9 mouse cellular contexts compared by ENCODE assay signal in the genomic region with DNA sequence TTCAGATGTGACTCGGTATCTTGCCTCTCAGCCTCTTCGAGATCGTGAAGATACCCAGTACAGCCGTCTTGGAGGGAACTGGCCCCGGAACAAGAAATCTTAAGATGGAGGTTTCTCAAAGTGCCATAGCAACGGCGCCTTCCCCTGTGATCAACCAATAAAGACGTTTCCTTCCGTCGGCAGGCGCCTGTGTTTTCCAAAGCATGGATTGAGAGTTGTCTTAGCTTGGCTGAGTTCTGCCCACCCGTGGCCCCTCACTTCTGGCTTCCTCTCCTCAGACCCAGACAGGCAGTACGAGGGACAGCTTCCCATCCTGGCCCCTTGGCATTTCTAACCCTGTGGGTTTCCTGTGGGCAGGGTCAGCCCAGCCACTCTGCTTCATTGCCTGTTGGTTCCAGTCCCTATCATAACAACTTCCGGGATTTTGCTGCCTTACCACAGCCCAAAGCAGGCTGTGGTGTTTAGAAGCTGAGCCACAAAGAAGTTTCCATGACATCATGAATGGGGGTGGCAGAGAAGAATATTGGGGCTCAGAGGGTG. TPM values are rescaled to one million over a fixed set of nuclear protein-coding genes. Genes with fewer than 3 reads are reported as not detected.
DNase-seq lines count a peak whose midpoint lies in the region; ATAC-seq and TF ChIP-seq lines count a peak whose summit lies in the region.
"Had no signal": no experiment of that assay in that cellular context is flagged by ENCODE, and none has a peak within 500 bp of the region (broad histone marks: within the 10 kb centered on the region; RNA-seq: fewer than 3 reads in every experiment).

No protein-coding gene starts in this region.

- no peaks in the 10 kb centered on the region for H3K79me2 ChIP-seq in CH12.LX (replicated peaks; ENCODE audit: control insufficient read depth, extremely low read depth, insufficient read depth, poor library complexity, severe bottlenecking)

- peak; percentile 51 for ATAC-seq in heart, postnatal 0 days (ENCODE audit: insufficient read depth, low read depth)

- dilution Hi-C loops in CH12.LX (cut with MboI; ENCODE audit: extremely low pct_ligation_motif_present, extremely low pct_unique_long_range_greater_than_20kb, low sequenced_read_pairs) = no loop called here

- H3K4me2 ChIP-seq in CH12.LX (ENCODE audit: insufficient read depth, low read depth, poor library complexity, severe bottlenecking) = peak overlapping the region; percentile 54
- H3K4me2 ChIP-seq in heart, postnatal 0 days (ENCODE audit: low read depth, low read length) = peak overlapping the region; percentile 30; the same call in 1 of the 2 replicates

- 53% methylated on average over 14 of the region's 14 CpGs for WGBS in heart, postnatal 0 days

- peak overlapping the region; percentile 87 for H3K9ac ChIP-seq in CH12.LX (ENCODE audit: insufficient read depth, low read depth)
- no peak overlapping the region for H3K9ac ChIP-seq in heart, postnatal 0 days (replicated peaks; ENCODE audit: low read depth, low read length)

- intact Hi-C loops in left cerebral cortex, postnatal 4 days (cut with DNase I) = no loop called here

- H3K9me3 ChIP-seq in CH12.LX (replicated peaks; ENCODE audit: low read length) = no peaks in the 10 kb centered on the region
- H3K9me3 ChIP-seq in heart, postnatal 0 days (replicated peaks; ENCODE audit: control insufficient read depth, low read length) = no peaks in the 10 kb centered on the region

- TF ChIP-seq POLR2A in CH12.LX (IDR thresholded peaks at IDR 0.05; ENCODE audit: low read depth, low read length) = peak; percentile 75

- in situ Hi-C loops in CH12.LX (cut with MboI; ENCODE audit: low pct_ligation_motif_present, low pct_unique_long_range_greater_than_20kb, low sequenced_read_pairs) = no loop called here

- no peak for TF ChIP-seq EP300 in CH12.LX (IDR thresholded peaks at IDR 0.05; ENCODE audit: low read length)
- no peak for TF ChIP-seq EP300 in heart, postnatal 0 days (IDR thresholded peaks at IDR 0.05; ENCODE audit: low read depth)

- H3K4me3 ChIP-seq in CH12.LX (replicated peaks in 1 of 3; ENCODE audit: low read depth in 2 of 3, low read length in 2 of 3, poor library complexity in 1 of 3) = peak overlapping the region; percentile 42 to 58 (median 54)
- H3K4me3 ChIP-seq in heart, postnatal 0 days (ENCODE audit: low read depth, low read length) = peak overlapping the region; percentile 5; the same call in 1 of the 2 replicates

- DNase-seq in 3134 (ENCODE audit: extremely low read depth, insufficient read length, low spot score) (peak; percentile 32), CH12.LX (ENCODE audit: extremely low read depth) (peak; percentile 94)
- DNase-seq in heart, postnatal 0 days (ENCODE audit: low spot score) = peak; percentile 30
- peak; percentile 65 to 69 for DNase-seq in lung, postnatal 4 days
- peak; percentile 75 for DNase-seq in thymus, postnatal 4 days
- DNase-seq in left cerebral cortex, postnatal 4 days = no peak
- DNase-seq in frontal cortex, postnatal 10 days (ENCODE audit: low spot score in 2 of 2) = no peak
- no peak for DNase-seq in ovary, postnatal 10 days (ENCODE audit: low spot score)

- H3K27ac ChIP-seq in CH12.LX (ENCODE audit: insufficient read depth, low read depth) = peak overlapping the region; percentile 86
- H3K27ac ChIP-seq in heart, postnatal 0 days (ENCODE audit: low read depth) = peak overlapping the region; percentile 43; the same call in 1 of the 2 replicates

- H3K4me1 ChIP-seq in CH12.LX (ENCODE audit: control insufficient read depth in 1 of 2, insufficient read depth in 2 of 2) = peaks cover 14 to 23% of the 10 kb centered on the region in 2 experiments
- no peaks in the 10 kb centered on the region for H3K4me1 ChIP-seq in heart, postnatal 0 days (ENCODE audit: control insufficient read depth, insufficient read depth)

- TF ChIP-seq CTCF in CH12.LX (conservative IDR thresholded peaks at IDR 0.05 in 1 of 2, IDR thresholded peaks at IDR 0.05 in 1 of 2; ENCODE audit: low read depth in 2 of 2, low read length in 2 of 2) = no peak
- TF ChIP-seq CTCF in heart, postnatal 0 days (IDR thresholded peaks at IDR 0.05; ENCODE audit: low read depth) = no peak

- no peaks in the 10 kb centered on the region for H3K27me3 ChIP-seq in CH12.LX (replicated peaks)
- H3K27me3 ChIP-seq in heart, postnatal 0 days (ENCODE audit: control insufficient read depth, insufficient read depth, low read length) = no peaks in the 10 kb centered on the region

- TF ChIP-seq RAD21 in CH12.LX (IDR thresholded peaks at IDR 0.05; ENCODE audit: low read depth, low read length) = no peak

- H3K36me3 ChIP-seq in CH12.LX (replicated peaks in 1 of 2; ENCODE audit: control insufficient read depth in 1 of 2, insufficient read depth in 1 of 2, low read length in 1 of 2) = no peaks in the 10 kb centered on the region
- H3K36me3 ChIP-seq in heart, postnatal 0 days (replicated peaks; ENCODE audit: control insufficient read depth, insufficient read depth, low read length) = no peaks in the 10 kb centered on the region

TF ChIP-seq in CH12.LX, 34 proteins besides CTCF, POLR2A, EP300 and RAD21:
- TF ChIP-seq CHD1 (IDR thresholded peaks at IDR 0.05; ENCODE audit: low read depth, low read length) = no peak
- TF ChIP-seq RCOR1 (conservative IDR thresholded peaks at IDR 0.05; ENCODE audit: low read depth, low read length) = no peak
- no peak for TF ChIP-seq NELFE (IDR thresholded peaks at IDR 0.05; ENCODE audit: low read depth, low read length)
- TF ChIP-seq ELF1 (IDR thresholded peaks at IDR 0.05; ENCODE audit: low read depth, low read length) = peak; percentile 90
- peak; percentile 58; the same call in 1 of the 2 replicates for TF ChIP-seq TCF12 (IDR thresholded peaks at IDR 0.05; ENCODE audit: low read depth, low read length)
- TF ChIP-seq ETS1 (conservative IDR thresholded peaks at IDR 0.05; ENCODE audit: low read depth, low read length) = peak; percentile 74
- TF ChIP-seq MAX (IDR thresholded peaks at IDR 0.05; ENCODE audit: low read length) = peak; percentile 85
- peak; percentile 50 for TF ChIP-seq MEF2A (IDR thresholded peaks at IDR 0.05; ENCODE audit: borderline replicate concordance, low read depth, low read length)
- no peak for TF ChIP-seq MAZ (IDR thresholded peaks at IDR 0.05; ENCODE audit: low read depth, low read length)
- TF ChIP-seq TBP (conservative IDR thresholded peaks at IDR 0.05; ENCODE audit: low read depth, low read length) = peak; percentile 74; the same call in 1 of the 2 replicates
- TF ChIP-seq SMC3 (IDR thresholded peaks at IDR 0.05; ENCODE audit: low read depth, low read length) = no peak
- no peak for TF ChIP-seq ZKSCAN1 (IDR thresholded peaks at IDR 0.05; ENCODE audit: borderline replicate concordance, low read depth, low read length)
- TF ChIP-seq MAFK (IDR thresholded peaks at IDR 0.05; ENCODE audit: insufficient replicate concordance, low read length) = 0 out of 2 replicates have a peak, but pooled peaks have one; percentile 3
- no peak for TF ChIP-seq PAX5 (IDR thresholded peaks at IDR 0.05; ENCODE audit: low read length)
- no peak for TF ChIP-seq KAT2A (IDR thresholded peaks at IDR 0.05; ENCODE audit: insufficient replicate concordance, low read length)
- no peak for TF ChIP-seq POLR2AphosphoS2 (IDR thresholded peaks at IDR 0.05; ENCODE audit: low read depth, low read length)
- TF ChIP-seq JUN (IDR thresholded peaks at IDR 0.05; ENCODE audit: insufficient read depth, low read depth, low read length) = peak; percentile 50
- peak; percentile 65 for TF ChIP-seq HCFC1 (IDR thresholded peaks at IDR 0.05; ENCODE audit: low read depth, low read length)
- no peak for TF ChIP-seq USF1 (IDR thresholded peaks at IDR 0.05; ENCODE audit: low read depth, low read length)
- TF ChIP-seq MXI1 (IDR thresholded peaks at IDR 0.05; ENCODE audit: low read depth, low read length) = peak; percentile 53; the same call in 1 of the 2 replicates

RNA-seq across cellular contexts. Expression of a gene that starts 4.7 kb away (rescaled TPM):
- total RNA-seq in CH12.LX (2012; rRNA removed) (5.2 and 5.5 TPM in 2 replicates), CH12.LX (2014; rRNA removed) (0.27 TPM in 1 of 2 replicates, not detected in the other)
- 2.6 and 2.7 TPM in 2 replicates for polyA plus RNA-seq in CH12.LX (2012; ENCODE audit: insufficient read length, low read depth)
- total RNA-seq in heart, postnatal 0 days (2014; rRNA removed; ENCODE audit: low replicate concordance) = 1.9 TPM in 1 of 2 replicates, not detected in the other
- not detected in 2 replicates for polyA plus RNA-seq in heart, postnatal 0 days (2015; fragmentation: Nextera tagmentation; extraction: Ambion mirVana)
- total RNA-seq in left cerebral cortex, postnatal 4 days (2021) = not detected
- polyA plus RNA-seq: cortical plate, adult 2 months had no signal

RNA-seq across cellular contexts. Expression of a gene that starts 6.1 kb away (rescaled TPM):
- total RNA-seq in CH12.LX (2012; rRNA removed) (11.2 and 12.7 TPM in 2 replicates), CH12.LX (2014; rRNA removed) (1.3 and 1.7 TPM in 2 replicates)
- polyA plus RNA-seq in CH12.LX (2012; ENCODE audit: insufficient read length, low read depth) = 2.2 and 2.9 TPM in 2 replicates
- 1.2 TPM in 1 of 2 replicates, not detected in the other for total RNA-seq in heart, postnatal 0 days (2014; rRNA removed; ENCODE audit: low replicate concordance)
- 0.11 TPM in 1 of 2 replicates, not detected in the other for polyA plus RNA-seq in heart, postnatal 0 days (2015; fragmentation: Nextera tagmentation; extraction: Ambion mirVana)
- not detected for total RNA-seq in left cerebral cortex, postnatal 4 days (2021)
- polyA plus RNA-seq: cortical plate, adult 2 months had no signal

RNA-seq across cellular contexts. Expression of a gene that starts 20.9 kb away (rescaled TPM):
- total RNA-seq in CH12.LX (2012; rRNA removed) = 18.2 and 20.7 TPM in 2 replicates
- total RNA-seq in CH12.LX (2014; rRNA removed) = 13.3 and 14.6 TPM in 2 replicates
- polyA plus RNA-seq in CH12.LX (2012; ENCODE audit: insufficient read length, low read depth) = 25.4 and 28.3 TPM in 2 replicates
- 10.7 and 16.8 TPM in 2 replicates for total RNA-seq in heart, postnatal 0 days (2014; rRNA removed; ENCODE audit: low replicate concordance)
- polyA plus RNA-seq in heart, postnatal 0 days (2015; fragmentation: Nextera tagmentation; extraction: Ambion mirVana) = 9.8 and 9.9 TPM in 2 replicates
- total RNA-seq in left cerebral cortex, postnatal 4 days (2021) = 100 to 1,000 TPM in 1 of 2 experiments, 10 to 100 TPM in 1; 95.1 to 104 TPM

RNA-seq across cellular contexts. Expression of a gene that starts 23.1 kb away (rescaled TPM):
- total RNA-seq in CH12.LX (2012; rRNA removed) (not detected in 2 replicates), CH12.LX (2014; rRNA removed) (not detected in 2 replicates)
- polyA plus RNA-seq in CH12.LX (2012; ENCODE audit: insufficient read length, low read depth) = not detected in 2 replicates
- total RNA-seq in heart, postnatal 0 days (2014; rRNA removed; ENCODE audit: low replicate concordance) = 0.27 TPM in 1 of 2 replicates, not detected in the other
- polyA plus RNA-seq in heart, postnatal 0 days (2015; fragmentation: Nextera tagmentation; extraction: Ambion mirVana) = 0.14 TPM in 1 of 2 replicates, not detected in the other
- not detected for total RNA-seq in left cerebral cortex, postnatal 4 days (2021)
- polyA plus RNA-seq: cortical plate, adult 2 months had no signal

RNA-seq across cellular contexts. Expression of a gene that starts 53.3 kb away (rescaled TPM):
- total RNA-seq in CH12.LX (2012; rRNA removed) (0.30 and 0.38 TPM in 2 replicates), CH12.LX (2014; rRNA removed) (0.18 and 0.36 TPM in 2 replicates)
- polyA plus RNA-seq in CH12.LX (2012; ENCODE audit: insufficient read length, low read depth) = 0.27 and 0.57 TPM in 2 replicates
- total RNA-seq in heart, postnatal 0 days (2014; rRNA removed; ENCODE audit: low replicate concordance) = 0.15 and 0.31 TPM in 2 replicates
- polyA plus RNA-seq in heart, postnatal 0 days (2015; fragmentation: Nextera tagmentation; extraction: Ambion mirVana) = 0.41 and 0.42 TPM in 2 replicates
- total RNA-seq in left cerebral cortex, postnatal 4 days (2021) = 1 to 10 TPM; 1.3 to 1.5 TPM

Comparison
In these comparisons a context has a peak if more than half of its experiments do, and no peak if none do; other contexts are left out.
1. DNase-seq: peak in 3134 (single experiment), CH12.LX (single experiment), heart, postnatal 0 days (single experiment), lung, postnatal 4 days (2 of 2) and thymus, postnatal 4 days (single experiment); none in left cerebral cortex, postnatal 4 days (single experiment), frontal cortex, postnatal 10 days (0 of 2) and ovary, postnatal 10 days (single experiment).